Mouse (Mus musculus) C2C12 (cell line): Measurements from ENCODE around the gene Uvrag. TPM values are rescaled to one million over a fixed set of nuclear protein-coding genes. Genes with fewer than 3 reads are reported as not detected.

Experiments used
- H3K27me3 ChIP-seq: one replicate; pipeline ENCODE4 v1.6.1; 2011; ENCODE audit not compliant: control insufficient read depth, insufficient read depth, insufficient read length
- H3K36me3 ChIP-seq: one replicate; pipeline ENCODE4 v1.6.1; 2011; ENCODE audit not compliant: control insufficient read depth, insufficient read depth
- H3K4me3 ChIP-seq: one replicate; pipeline ENCODE4 v1.5.1; 2011; ENCODE audit warnings: mild to moderate bottlenecking, control low read depth; ENCODE audit not compliant: poor library complexity, insufficient read depth, severe bottlenecking
- H3K79me2 ChIP-seq: one replicate; pipeline ENCODE4 v1.6.1; 2011; ENCODE audit not compliant: control insufficient read depth, insufficient read depth
- H3K79me3 ChIP-seq: one replicate; pipeline ENCODE4 v1.6.1; 2011; ENCODE audit warnings: low read depth, control low read depth
- H3ac ChIP-seq: one replicate; pipeline ENCODE3; 2011; ENCODE audit warnings: low read depth; ENCODE audit not compliant: control insufficient read depth, insufficient read length
- CEBPB ChIP-seq: IDR thresholded peaks from one replicate; pipeline ENCODE4 v1.6.1; 2011; ENCODE audit warnings: low read depth, mild to moderate bottlenecking, control low read depth, moderate library complexity
- CTCF ChIP-seq: IDR thresholded peaks from one replicate; pipeline ENCODE4 v1.5.1; 2011; ENCODE audit not compliant: control insufficient read depth, insufficient read depth, insufficient read length
- FOSL1 ChIP-seq: IDR thresholded peaks from one replicate; pipeline ENCODE4 v1.8.0; 2011; ENCODE audit warnings: mild to moderate bottlenecking, low read length; ENCODE audit not compliant: poor library complexity, insufficient read depth, severe bottlenecking
- MAX ChIP-seq: IDR thresholded peaks from one replicate; pipeline ENCODE4 v1.6.1; 2011; ENCODE audit warnings: mild to moderate bottlenecking, control low read depth
- MYOD1 ChIP-seq: IDR thresholded peaks from one replicate; pipeline ENCODE4 v1.6.1; 2011; ENCODE audit warnings: low read depth; ENCODE audit not compliant: control insufficient read depth, insufficient read length
- MYOG ChIP-seq: IDR thresholded peaks from one replicate; pipeline ENCODE4 v1.6.1; 2011; ENCODE audit not compliant: control insufficient read depth, insufficient read length; ENCODE audit errors: extremely low read depth
- USF1 ChIP-seq: IDR thresholded peaks from one replicate; pipeline ENCODE4 v1.6.1; 2011; ENCODE audit warnings: low read depth, mild to moderate bottlenecking, control low read depth, moderate library complexity
- polyA plus RNA-seq: library from polyadenylated mRNA; unstranded; fragments of >200 nt; fragmentation: generic; extraction: Trizol; gene quantifications from one replicate; pipeline ENCODE4 v1.2.1, GENCODE M21; 2012; ENCODE audit warnings: missing spikeins

Gene Uvrag
- polyA plus RNA-seq, 1 experiment = 9.0 TPM

- no peaks in the 10 kb centered on the region for H3K79me2 ChIP-seq
- TF ChIP-seq USF1 (no peak), MAX (no peak), MYOD1 (no peak)
- H3K27me3 ChIP-seq = no peaks in the 10 kb centered on the region
- no peaks in the 10 kb centered on the region for H3K79me3 ChIP-seq
- no peaks in the 10 kb centered on the region for H3K36me3 ChIP-seq
- no peak overlapping the region for H3K4me3 ChIP-seq
- H3ac ChIP-seq = no peak overlapping the region
Observed at GRCm38 (mm10) chr7:99041818-99042217, 99.1 kb downstream of the Uvrag start.

DNA sequence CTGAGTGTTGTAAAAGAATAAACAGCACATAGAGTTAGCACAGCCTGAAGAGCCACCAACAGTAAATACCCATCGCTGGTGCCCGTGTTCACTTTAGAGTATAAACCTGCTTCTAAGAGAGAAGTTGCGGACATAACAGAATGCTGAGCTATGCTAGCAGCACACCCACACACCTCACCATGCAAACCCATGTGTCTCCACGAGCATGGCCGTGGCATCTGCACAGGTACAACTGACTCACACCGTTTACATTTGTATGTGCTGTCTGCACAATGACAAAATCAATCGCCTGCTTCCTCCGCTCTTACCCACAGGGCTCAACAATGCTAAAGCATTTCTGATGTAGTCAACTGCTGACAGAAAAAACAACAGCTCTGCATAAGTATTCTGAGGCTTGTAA lies 101.0 kb downstream of the Uvrag start:
- H3ac ChIP-seq = no peak overlapping the region
- TF ChIP-seq CEBPB (no peak), CTCF (no peak), USF1 (no peak), MAX (no peak), MYOD1 (no peak), MYOG (no peak), FOSL1 (no peak)
- no peaks in the 10 kb centered on the region for H3K36me3 ChIP-seq
- H3K79me3 ChIP-seq = no peaks in the 10 kb centered on the region
- no peaks in the 10 kb centered on the region for H3K27me3 ChIP-seq
- no peak overlapping the region for H3K4me3 ChIP-seq
- H3K79me2 ChIP-seq = no peaks in the 10 kb centered on the region

DNA sequence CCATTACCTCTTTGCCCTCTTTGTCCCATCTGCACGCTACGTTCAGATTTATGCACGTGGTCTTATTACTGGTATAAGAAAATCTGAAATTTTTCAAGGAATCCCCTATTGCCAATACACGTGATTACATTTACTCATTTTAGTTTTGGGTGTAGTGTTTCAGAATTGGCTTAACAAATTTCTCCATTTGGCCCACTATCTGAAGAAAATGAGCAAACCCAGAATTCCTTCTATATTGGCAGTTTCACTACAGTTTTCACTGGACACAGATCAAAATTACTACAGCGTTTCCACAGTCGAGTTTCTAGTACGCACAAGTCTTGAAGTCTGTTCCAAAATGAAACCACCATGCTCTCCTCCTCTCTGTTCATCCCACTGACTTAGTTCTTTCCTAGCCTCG lies 104.7 kb downstream of the Uvrag start:
- TF ChIP-seq MYOG (no peak), USF1 (no peak), FOSL1 (no peak), MYOD1 (no peak), CTCF (no peak), CEBPB (no peak), MAX (no peak)
- no peaks in the 10 kb centered on the region for H3K36me3 ChIP-seq
- no peak overlapping the region for H3ac ChIP-seq
- no peaks in the 10 kb centered on the region for H3K79me3 ChIP-seq
- H3K4me3 ChIP-seq = no peak overlapping the region
- H3K27me3 ChIP-seq = no peaks in the 10 kb centered on the region
- H3K79me2 ChIP-seq = no peaks in the 10 kb centered on the region

DNA sequence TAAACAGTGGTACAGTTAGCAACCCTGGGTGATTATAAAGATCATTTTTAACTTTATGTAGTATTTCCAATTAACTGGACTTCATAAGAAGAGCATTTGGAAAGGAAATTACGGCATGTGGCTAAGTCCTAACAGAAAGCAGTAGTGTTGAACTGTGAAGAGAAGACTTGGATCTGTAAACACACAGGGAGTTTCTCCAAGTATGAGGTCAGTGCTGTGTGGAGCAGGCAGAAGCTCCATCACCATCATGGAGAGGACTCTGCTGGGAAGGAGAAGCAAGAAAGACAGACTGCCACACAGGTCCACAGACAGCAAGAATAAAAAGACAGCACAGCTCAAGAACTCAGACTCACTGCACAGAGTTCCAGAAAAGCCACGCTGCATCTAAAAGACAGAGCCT lies 106.0 kb downstream of the Uvrag start:
- H3K4me3 ChIP-seq = no peak overlapping the region
- H3K36me3 ChIP-seq = no peaks in the 10 kb centered on the region
- no peaks in the 10 kb centered on the region for H3K79me2 ChIP-seq
- TF ChIP-seq CEBPB = no peak
- no peak for TF ChIP-seq MYOG
- TF ChIP-seq MYOD1 = no peak
- no peak for TF ChIP-seq CTCF
- no peak for TF ChIP-seq FOSL1
- no peak for TF ChIP-seq MAX
- no peak for TF ChIP-seq USF1
- H3K27me3 ChIP-seq = no peaks in the 10 kb centered on the region
- no peak overlapping the region for H3ac ChIP-seq
- no peaks in the 10 kb centered on the region for H3K79me3 ChIP-seq

GRCm38 (mm10) chr7:99033838-99034237 lies 107.1 kb downstream of the Uvrag start:
- Histone ChIP-seq H3K36me3 (no peaks in the 10 kb centered on the region), H3K79me3 (no peaks in the 10 kb centered on the region)

DNA sequence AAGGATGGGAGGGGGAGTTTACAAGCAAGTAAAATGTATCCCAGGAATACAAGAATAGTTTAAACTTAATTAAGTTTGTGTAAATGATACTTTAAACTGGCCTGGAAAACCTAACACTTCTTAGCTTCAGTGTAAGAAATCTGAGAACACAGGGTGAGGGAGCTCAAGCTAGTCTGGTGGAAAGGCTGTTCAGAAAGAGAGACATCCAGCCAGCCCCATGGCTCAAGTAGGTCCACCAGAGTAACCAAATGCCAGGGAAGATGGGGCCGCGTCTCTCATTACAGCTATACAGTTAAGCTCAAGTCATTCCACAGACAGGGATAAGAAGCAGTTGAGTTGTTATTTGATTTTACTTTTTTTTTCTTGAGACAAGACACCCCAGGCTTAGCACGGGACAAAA lies 107.6 kb downstream of the Uvrag start:
- Histone ChIP-seq H3K79me2 (no peaks in the 10 kb centered on the region), H3K4me3 (no peak overlapping the region), H3K36me3 (no peaks in the 10 kb centered on the region), H3K79me3 (no peaks in the 10 kb centered on the region), H3ac (no peak overlapping the region), H3K27me3 (no peaks in the 10 kb centered on the region)
- TF ChIP-seq MYOG (no peak), FOSL1 (no peak), USF1 (no peak), CTCF (no peak), MAX (no peak), CEBPB (no peak), MYOD1 (no peak)

More at GRCm38 (mm10) chr7:99033838-99034237, 107.1 kb downstream of the Uvrag start:
- Histone ChIP-seq H3K27me3 (no peaks in the 10 kb centered on the region), H3K79me2 (no peaks in the 10 kb centered on the region), H3ac (no peak overlapping the region), H3K4me3 (no peak overlapping the region)
- no peak for TF ChIP-seq MYOD1
- TF ChIP-seq CEBPB = no peak
- no peak for TF ChIP-seq FOSL1
- no peak for TF ChIP-seq USF1
- no peak for TF ChIP-seq MYOG
- TF ChIP-seq CTCF = no peak
- TF ChIP-seq MAX = no peak
